Mouse (Mus musculus) heart, postnatal 14 days (tissue): Measurements from ENCODE around the gene Pxt1. TPM values are rescaled to one million over a fixed set of nuclear protein-coding genes. Genes with fewer than 3 reads are reported as not detected.
A peak's percentile ranks its signal among the peaks of the same experiment; 100 is the strongest.
"Not testable (repeated sequence)": the region's sequence is repeated elsewhere in the genome, so short reads cannot be mapped to it uniquely, and the experiment has no call there.

Experiments used
- DNase-seq, 2 experiments: peaks; one replicate each; pipeline ENCODE4 v3.0.0; 2021 to 2022
- intact Hi-C: fragments of 180-260 bp; cut with DNase I; formaldehyde crosslinking; loops from one replicate; pipeline ENCODE4 v1.15.1; 2025
- long read RNA-seq, 2 experiments: library from polyadenylated mRNA; stranded (forward); transcript quantifications; one replicate each; pipeline ENCODE4 v2.0.0; 2021
- total RNA-seq, 2 experiments: library from RNA; stranded (reverse); gene quantifications; 2 replicates each; pipeline ENCODE4 v1.2.3; 2021

The Pxt1 gene
- total RNA-seq = under 1 TPM; 0.36 to 0.44 TPM
- long read RNA-seq, experiment 1 = 0 reads
- long read RNA-seq, experiment 2 = 0 reads

GRCm38 (mm10) chr17:28943740-28944139, at the start of gene Pxt1:
Gene Pxt1, minus strand, starts transcription at chr17:28943840.
- intact Hi-C loops = no loop called here
- no peak for DNase-seq

GRCm38 (mm10) chr17:28993004-28993403, 49.4 kb upstream of the Pxt1 start:
- intact Hi-C loops, DNase-seq: not testable (repeated sequence)

- peak; percentile 36 to 51 for DNase-seq
- intact Hi-C loops = no loop called here
Observed at GRCm38 (mm10) chr17:28992105-28992504, 48.5 kb upstream of the Pxt1 start.

GRCm38 (mm10) chr17:28991286-28991685, 47.6 kb upstream of the Pxt1 start:
- DNase-seq = no peak
- intact Hi-C loops = no loop called here

GRCm38 (mm10) chr17:28990060-28990459, 46.4 kb upstream of the Pxt1 start:
- intact Hi-C loops = no loop called here
- no peak for DNase-seq

- intact Hi-C loops = loop anchor here (5.0 kb wide), 1 partner anchor 108 kb away; no protein-coding TSS in a partner anchor
- no peak for DNase-seq
Observed at GRCm38 (mm10) chr17:28988996-28989395, 45.4 kb upstream of the Pxt1 start.

- DNase-seq = no peak
- intact Hi-C loops = loop anchor here (5.0 kb wide), 1 partner anchor 109 kb away; no protein-coding TSS in a partner anchor
Observed at GRCm38 (mm10) chr17:28988291-28988690, 44.7 kb upstream of the Pxt1 start.

- intact Hi-C loops = loop anchor here (2.0 to 5.0 kb wide), 3 partner anchors 27 to 183 kb away; no protein-coding TSS in a partner anchor
- DNase-seq = peak; percentile 19 to 46
Observed at GRCm38 (mm10) chr17:28987713-28988112, 44.1 kb upstream of the Pxt1 start.

- intact Hi-C loops = loop anchor here (2.0 to 5.0 kb wide), 3 partner anchors 28 to 184 kb away; no protein-coding TSS in a partner anchor
- DNase-seq = peak; percentile 11 to 40
Observed at GRCm38 (mm10) chr17:28986833-28987232, 43.2 kb upstream of the Pxt1 start.

GRCm38 (mm10) chr17:28984724-28985420, 41.2 kb upstream of the Pxt1 start:
- intact Hi-C loops = loop anchor here (5.0 kb wide), 1 partner anchor 112 kb away; no protein-coding TSS in a partner anchor
- DNase-seq = no peak

GRCm38 (mm10) chr17:28982591-28982990, 39.0 kb upstream of the Pxt1 start:
- intact Hi-C loops = no loop called here
- peak; percentile 15 to 19 for DNase-seq

- no peak for DNase-seq
- intact Hi-C loops = no loop called here
Observed at GRCm38 (mm10) chr17:28981081-28981480, 37.4 kb upstream of the Pxt1 start.

GRCm38 (mm10) chr17:28979091-28979490, 35.5 kb upstream of the Pxt1 start:
- intact Hi-C loops = no loop called here
- DNase-seq = no peak

- no peak for DNase-seq
- intact Hi-C loops = no loop called here
Observed at GRCm38 (mm10) chr17:28970122-28970521, 26.5 kb upstream of the Pxt1 start.

GRCm38 (mm10) chr17:28967021-28967610, 23.5 kb upstream of the Pxt1 start:
- intact Hi-C loops = no loop called here
- DNase-seq = no peak

GRCm38 (mm10) chr17:28961596-28961995, 18.0 kb upstream of the Pxt1 start:
- DNase-seq = no peak
- intact Hi-C loops = no loop called here

- intact Hi-C loops = no loop called here
- no peak for DNase-seq
Observed at GRCm38 (mm10) chr17:28960597-28960996, 17.0 kb upstream of the Pxt1 start.

GRCm38 (mm10) chr17:28954416-28954815, 10.8 kb upstream of the Pxt1 start:
- intact Hi-C loops = loop anchor here (5.0 kb wide), 1 partner anchor 53 kb away; the partner anchor contains the start of gene Stk38
- no peak for DNase-seq

- intact Hi-C loops = loop anchor here (5.0 kb wide), 1 partner anchor 54 kb away; the partner anchor contains the start of gene Stk38
- DNase-seq = peak; percentile 19 to 37
Observed at GRCm38 (mm10) chr17:28953251-28953650, 9.6 kb upstream of the Pxt1 start.

- peak; percentile 96 to 98 for DNase-seq
- intact Hi-C loops = loop anchor here (5.0 kb wide), 1 partner anchor 55 kb away; the partner anchor contains the start of gene Stk38
Observed at GRCm38 (mm10) chr17:28951831-28952799, 8.5 kb upstream of the Pxt1 start, which contains the start of gene Kctd20. Gene Kctd20, plus strand, starts transcription at chr17:28951950.
